Mouse (Mus musculus) heart, postnatal 0 days (tissue): Measurements from ENCODE around the gene Klhdc9. TPM values are rescaled to one million over a fixed set of nuclear protein-coding genes. Genes with fewer than 3 reads are reported as not detected.

ENCODE experiments used
- ATAC-seq: fragments of 200-750 bp; cut with Nextera tagmentation; 2 replicates; pipeline ENCODE4 v1.8.0; 2017; ENCODE audit warnings: low read depth, moderate number of reproducible peaks, moderate library complexity; ENCODE audit not compliant: insufficient read depth
- DNase-seq: peaks from one replicate; pipeline ENCODE4 v3.0.0-alpha.2; 2016; ENCODE audit warnings: low spot score
- H3K27ac ChIP-seq: fragments of 300-500 bp; sonication (generic); 2 replicates; pipeline ENCODE4 v1.5.1; 2014; ENCODE audit warnings: low read depth, mild to moderate bottlenecking
- H3K27me3 ChIP-seq: fragments of 300-500 bp; sonication (generic); 2 replicates; pipeline ENCODE4 v1.6.1; 2014; ENCODE audit warnings: low read length, mixed read lengths; ENCODE audit not compliant: control insufficient read depth, insufficient read depth
- H3K36me3 ChIP-seq: fragments of 300-500 bp; sonication (generic); replicated peaks from 2 replicates; pipeline ENCODE4 v1.6.1; 2014; ENCODE audit warnings: low read length, mixed read lengths; ENCODE audit not compliant: control insufficient read depth, insufficient read depth
- H3K4me1 ChIP-seq: fragments of 300-500 bp; sonication (generic); 2 replicates; pipeline ENCODE4 v1.6.1; 2014; ENCODE audit warnings: antibody characterized with exemption; ENCODE audit not compliant: control insufficient read depth, insufficient read depth
- H3K4me2 ChIP-seq: fragments of 300-500 bp; sonication (generic); 2 replicates; pipeline ENCODE4 v1.6.1; 2014; ENCODE audit warnings: low read depth, mild to moderate bottlenecking, low read length, moderate library complexity
- H3K4me3 ChIP-seq: fragments of 300-500 bp; sonication (generic); 2 replicates; pipeline ENCODE4 v1.5.1; 2014; ENCODE audit warnings: low read depth, low read length
- H3K9ac ChIP-seq: fragments of 300-500 bp; sonication (generic); replicated peaks from 2 replicates; pipeline ENCODE4 v1.6.1; 2014; ENCODE audit warnings: low read depth, low read length, mixed read lengths
- H3K9me3 ChIP-seq: fragments of 300-500 bp; sonication (generic); replicated peaks from 2 replicates; pipeline ENCODE4 v1.6.1; 2016; ENCODE audit warnings: low read length; ENCODE audit not compliant: control insufficient read depth
- CTCF ChIP-seq: IDR thresholded peaks from 2 replicates; pipeline ENCODE4 v1.5.1; 2016; ENCODE audit warnings: antibody characterized with exemption, control low read depth, low read depth
- EP300 ChIP-seq: IDR thresholded peaks from 2 replicates; pipeline ENCODE4 v1.6.1; 2016; ENCODE audit warnings: antibody characterized with exemption, low read depth
- WGBS: fragments of 180-500 bp; shearing (Covaris S2); extraction: QIAGEN DNeasy Blood & Tissue Kit; methylation state at CpG from one replicate; pipeline ENCODE4 v1.1.7; 2014; 5-methylcytosine and 5-hydroxymethylcytosine counted together
- polyA plus RNA-seq: library from polyadenylated mRNA; unstranded; fragments of >200 nt; fragmentation: Nextera tagmentation; extraction: Ambion mirVana; gene quantifications from 2 replicates; pipeline ENCODE4 v1.2.1, GENCODE M21; 2015
- total RNA-seq: library from RNA; depleted of rRNA; stranded (reverse); fragments of >200 nt; gene quantifications from 2 replicates; pipeline ENCODE4 v1.2.3, GENCODE M21; 2014; ENCODE audit warnings: low replicate concordance; rRNA removed

The Klhdc9 gene
- total RNA-seq: 0.19 and 3.2 TPM in 2 replicates
- polyA plus RNA-seq: 1.1 TPM in 2 replicates

GRCm38 (mm10) chr1:171360656-171361055, at the start of gene Klhdc9:
Klhdc9 (minus strand) TSS chr1:171360798.
- Histone ChIP-seq H3K27me3 (no peaks in the 10 kb centered on the region), H3K9me3 (no peaks in the 10 kb centered on the region), H3K4me1 (no peaks in the 10 kb centered on the region), H3K4me3 (peak within 1 kb of the TSS; percentile 55), H3K36me3 (peaks cover 21% of the 10 kb centered on the region), H3K9ac (peak within 1 kb of the TSS; percentile 47), H3K27ac (peak within 1 kb of the TSS; percentile 16; the same call in 1 of the 2 replicates), H3K4me2 (peak within 1 kb of the TSS; percentile 69)
- TF ChIP-seq CTCF (no peak), EP300 (no peak)
- ATAC-seq (peak; percentile 92), DNase-seq (peak; percentile 94)
- WGBS: 4% methylated on average over 21 of the region's 21 CpGs

GRCm38 (mm10) chr1:171410231-171410630, 49.6 kb upstream of the Klhdc9 start:
- Histone ChIP-seq H3K36me3 (peaks cover 3% of the 10 kb centered on the region; the same call in 1 of the 2 replicates), H3K4me3 (no peak overlapping the region), H3K27me3 (no peaks in the 10 kb centered on the region; the same call in 1 of the 2 replicates), H3K27ac (no peak overlapping the region), H3K9me3 (no peaks in the 10 kb centered on the region), H3K4me1 (no peaks in the 10 kb centered on the region), H3K9ac (no peak overlapping the region), H3K4me2 (no peak overlapping the region)
- DNase-seq (no peak), ATAC-seq (no peak)
- 90% methylated on average over 1 of the region's 1 CpGs for WGBS
- no peak for TF ChIP-seq EP300
- no peak for TF ChIP-seq CTCF

- Histone ChIP-seq H3K36me3 (no peaks in the 10 kb centered on the region), H3K9ac (no peak overlapping the region), H3K27ac (no peak overlapping the region), H3K4me2 (no peak overlapping the region), H3K9me3 (no peaks in the 10 kb centered on the region), H3K4me1 (no peaks in the 10 kb centered on the region), H3K4me3 (no peak overlapping the region), H3K27me3 (no peaks in the 10 kb centered on the region; the same call in 1 of the 2 replicates)
- ATAC-seq (no peak), DNase-seq (no peak)
- TF ChIP-seq EP300 (no peak), CTCF (no peak)
- 76% methylated on average over 5 of the region's 5 CpGs for WGBS
Observed at GRCm38 (mm10) chr1:171407263-171407662, 46.7 kb upstream of the Klhdc9 start.

- WGBS: 75% methylated on average over 9 of the region's 9 CpGs
- H3K4me1 ChIP-seq: no peaks in the 10 kb centered on the region
- TF ChIP-seq CTCF: no peak
- no peak for TF ChIP-seq EP300
- ATAC-seq (no peak), DNase-seq (no peak)
- no peak overlapping the region for H3K27ac ChIP-seq
- no peaks in the 10 kb centered on the region for H3K36me3 ChIP-seq
- H3K4me2 ChIP-seq: no peak overlapping the region
- H3K4me3 ChIP-seq: no peak overlapping the region
- H3K9me3 ChIP-seq: no peaks in the 10 kb centered on the region
- no peak overlapping the region for H3K9ac ChIP-seq
- H3K27me3 ChIP-seq: no peaks in the 10 kb centered on the region
Observed at GRCm38 (mm10) chr1:171402991-171403390, 42.4 kb upstream of the Klhdc9 start.

- DNase-seq: no peak
- ATAC-seq: no peak
- no peaks in the 10 kb centered on the region for H3K36me3 ChIP-seq
- H3K27me3 ChIP-seq: no peaks in the 10 kb centered on the region
- H3K4me3 ChIP-seq: no peak overlapping the region
- H3K4me2 ChIP-seq: no peak overlapping the region
- H3K9me3 ChIP-seq: no peaks in the 10 kb centered on the region
- no peaks in the 10 kb centered on the region for H3K4me1 ChIP-seq
- WGBS: 80% methylated on average over 4 of the region's 4 CpGs
- H3K9ac ChIP-seq: no peak overlapping the region
- no peak overlapping the region for H3K27ac ChIP-seq
- TF ChIP-seq EP300: no peak
- TF ChIP-seq CTCF: no peak
Observed at GRCm38 (mm10) chr1:171401821-171402220, 41.2 kb upstream of the Klhdc9 start.

GRCm38 (mm10) chr1:171390101-171390500, 29.5 kb upstream of the Klhdc9 start:
- no peak for DNase-seq
- Histone ChIP-seq H3K4me1 (no peaks in the 10 kb centered on the region), H3K9me3 (no peaks in the 10 kb centered on the region), H3K4me3 (peak overlapping the region; percentile 27; the same call in 1 of the 2 replicates), H3K4me2 (peak overlapping the region; percentile 19; the same call in 1 of the 2 replicates), H3K36me3 (no peaks in the 10 kb centered on the region), H3K27ac (no peak overlapping the region), H3K27me3 (no peaks in the 10 kb centered on the region), H3K9ac (no peak overlapping the region)
- TF ChIP-seq EP300 (no peak), CTCF (no peak)
- WGBS: 77% methylated on average over 4 of the region's 4 CpGs
- no peak for ATAC-seq
